Mouse (Mus musculus): ENCODE measurements around the gene Edar. TPM values are rescaled to one million over a fixed set of nuclear protein-coding genes. Genes with fewer than 3 reads are reported as not detected.
A peak's percentile ranks its signal among the peaks of the same experiment; 100 is the strongest.

The Edar gene
- polyA plus RNA-seq, 1 experiment from 2014 or later = 1.6 TPM

GRCm38 (mm10) chr10:58601431-58601901, 74.0 kb downstream of the Edar start:
- ATAC-seq (ENCODE audit: insufficient number of reproducible peaks, insufficient read depth, low FRiP score, low TSS enrichment, low read depth) = peak; percentile 63
- H3K36me3 ChIP-seq = no peaks in the 10 kb centered on the region
- no peak overlapping the region for H3K4me3 ChIP-seq (replicated peaks)
- H3K9me3 ChIP-seq = no peaks in the 10 kb centered on the region
- H3K4me2 ChIP-seq = peak overlapping the region; percentile 10; the same call in 1 of the 2 replicates
- H3K27ac ChIP-seq = 0 out of 2 replicates have a peak overlapping the region, but pooled peaks have one; percentile 45
- no peak overlapping the region for H3K9ac ChIP-seq (replicated peaks)
- WGBS = 20% methylated on average over 6 of the region's 6 CpGs
- H3K4me1 ChIP-seq (replicated peaks) = peaks cover 13% of the 10 kb centered on the region; the same call in 1 of the 2 replicates
- no peaks in the 10 kb centered on the region for H3K27me3 ChIP-seq

- Histone ChIP-seq H3K27ac (peak overlapping the region; percentile 47; the same call in 1 of the 2 replicates), H3K36me3 (no peaks in the 10 kb centered on the region), H3K9me3 (no peaks in the 10 kb centered on the region), H3K4me3 (replicated peaks) (no peak overlapping the region), H3K9ac (replicated peaks) (no peak overlapping the region), H3K27me3 (no peaks in the 10 kb centered on the region), H3K4me2 (no peak overlapping the region), H3K4me1 (replicated peaks) (peaks cover 13% of the 10 kb centered on the region; the same call in 1 of the 2 replicates)
- ATAC-seq (ENCODE audit: insufficient number of reproducible peaks, insufficient read depth, low FRiP score, low TSS enrichment, low read depth) = no peak
- 16% methylated on average over 5 of the region's 5 CpGs for WGBS
These were observed 74.5 kb downstream of the Edar start for GRCm38 (mm10) chr10:58600983-58601382.

- Histone ChIP-seq H3K27me3 (no peaks in the 10 kb centered on the region), H3K27ac (no peak overlapping the region), H3K36me3 (no peaks in the 10 kb centered on the region), H3K9ac (replicated peaks) (no peak overlapping the region), H3K4me3 (replicated peaks) (no peak overlapping the region), H3K9me3 (no peaks in the 10 kb centered on the region), H3K4me1 (replicated peaks) (peaks cover 13% of the 10 kb centered on the region; the same call in 1 of the 2 replicates), H3K4me2 (no peak overlapping the region)
- 92% methylated on average over 5 of the region's 5 CpGs for WGBS
- no peak for ATAC-seq (ENCODE audit: insufficient number of reproducible peaks, insufficient read depth, low FRiP score, low TSS enrichment, low read depth)
These were observed 75.3 kb downstream of the Edar start for GRCm38 (mm10) chr10:58600151-58600550.

GRCm38 (mm10) chr10:58595821-58596220, 79.6 kb downstream of the Edar start:
- Histone ChIP-seq H3K9me3 (peaks cover 7% of the 10 kb centered on the region; the same call in 1 of the 2 replicates), H3K4me2 (no peak overlapping the region), H3K9ac (replicated peaks) (no peak overlapping the region), H3K36me3 (no peaks in the 10 kb centered on the region), H3K4me3 (replicated peaks) (no peak overlapping the region), H3K4me1 (replicated peaks) (peaks cover under 1% of the 10 kb centered on the region; the same call in 1 of the 2 replicates), H3K27me3 (no peaks in the 10 kb centered on the region), H3K27ac (no peak overlapping the region)
- no peak for ATAC-seq (ENCODE audit: insufficient number of reproducible peaks, insufficient read depth, low FRiP score, low TSS enrichment, low read depth)
- WGBS = 65% methylated on average over 5 of the region's 5 CpGs

GRCm38 (mm10) chr10:58595197-58595596, 80.3 kb downstream of the Edar start:
- WGBS = 93% methylated on average over 3 of the region's 3 CpGs
- Histone ChIP-seq H3K4me3 (replicated peaks) (no peak overlapping the region), H3K27ac (no peak overlapping the region), H3K4me1 (replicated peaks) (no peaks in the 10 kb centered on the region), H3K36me3 (no peaks in the 10 kb centered on the region), H3K4me2 (no peak overlapping the region), H3K27me3 (no peaks in the 10 kb centered on the region), H3K9ac (replicated peaks) (no peak overlapping the region), H3K9me3 (peaks cover 7% of the 10 kb centered on the region; the same call in 1 of the 2 replicates)
- no peak for ATAC-seq (ENCODE audit: insufficient number of reproducible peaks, insufficient read depth, low FRiP score, low TSS enrichment, low read depth)

- Histone ChIP-seq H3K27me3 (no peaks in the 10 kb centered on the region), H3K4me2 (no peak overlapping the region), H3K27ac (no peak overlapping the region), H3K4me1 (replicated peaks) (no peaks in the 10 kb centered on the region), H3K4me3 (replicated peaks) (no peak overlapping the region), H3K36me3 (no peaks in the 10 kb centered on the region), H3K9ac (replicated peaks) (no peak overlapping the region), H3K9me3 (peaks cover 7% of the 10 kb centered on the region; the same call in 1 of the 2 replicates)
- no peak for ATAC-seq (ENCODE audit: insufficient number of reproducible peaks, insufficient read depth, low FRiP score, low TSS enrichment, low read depth)
- WGBS = 81% methylated on average over 3 of the region's 3 CpGs
These were observed 81.0 kb downstream of the Edar start for GRCm38 (mm10) chr10:58594486-58594885.

- no peak overlapping the region for H3K9ac ChIP-seq (replicated peaks)
- no peak for ATAC-seq (ENCODE audit: insufficient number of reproducible peaks, insufficient read depth, low FRiP score, low TSS enrichment, low read depth)
- H3K4me2 ChIP-seq = no peak overlapping the region
- H3K9me3 ChIP-seq = no peaks in the 10 kb centered on the region
- 63% methylated on average over 5 of the region's 5 CpGs for WGBS
- H3K27ac ChIP-seq = no peak overlapping the region
- H3K4me3 ChIP-seq (replicated peaks) = no peak overlapping the region
- H3K4me1 ChIP-seq (replicated peaks) = no peaks in the 10 kb centered on the region
- H3K36me3 ChIP-seq = no peaks in the 10 kb centered on the region
- H3K27me3 ChIP-seq = no peaks in the 10 kb centered on the region
These were observed 89.8 kb downstream of the Edar start for GRCm38 (mm10) chr10:58585427-58586223.

GRCm38 (mm10) chr10:58560521-58560920, 114.9 kb downstream of the Edar start:
- Histone ChIP-seq H3K4me2 (no peak overlapping the region), H3K9me3 (no peaks in the 10 kb centered on the region)

GRCm38 (mm10) chr10:58559901-58560300, 115.6 kb downstream of the Edar start:
- no peaks in the 10 kb centered on the region for H3K27me3 ChIP-seq
- H3K4me2 ChIP-seq = no peak overlapping the region
- 21% methylated on average over 3 of the region's 3 CpGs for WGBS
- no peak overlapping the region for H3K27ac ChIP-seq
- H3K9me3 ChIP-seq = no peaks in the 10 kb centered on the region
- no peak for ATAC-seq (ENCODE audit: insufficient number of reproducible peaks, insufficient read depth, low FRiP score, low TSS enrichment, low read depth)
- no peak overlapping the region for H3K9ac ChIP-seq (replicated peaks)
- H3K4me1 ChIP-seq (replicated peaks) = no peaks in the 10 kb centered on the region
- H3K4me3 ChIP-seq (replicated peaks) = no peak overlapping the region
- H3K36me3 ChIP-seq = no peaks in the 10 kb centered on the region

More at GRCm38 (mm10) chr10:58560521-58560920, 114.9 kb downstream of the Edar start:
- H3K4me3 ChIP-seq (replicated peaks) = no peak overlapping the region
- H3K27me3 ChIP-seq = no peaks in the 10 kb centered on the region
- WGBS = 93% methylated on average over 6 of the region's 6 CpGs
- H3K4me1 ChIP-seq (replicated peaks) = no peaks in the 10 kb centered on the region
- H3K9ac ChIP-seq (replicated peaks) = no peak overlapping the region
- no peak overlapping the region for H3K27ac ChIP-seq
- no peaks in the 10 kb centered on the region for H3K36me3 ChIP-seq
- ATAC-seq (ENCODE audit: insufficient number of reproducible peaks, insufficient read depth, low FRiP score, low TSS enrichment, low read depth) = no peak

GRCm38 (mm10) chr10:58559098-58559497, 116.4 kb downstream of the Edar start:
- H3K4me3 ChIP-seq (replicated peaks) = no peak overlapping the region
- 31% methylated on average over 7 of the region's 7 CpGs for WGBS

GRCm38 (mm10) chr10:58554693-58555387, 120.6 kb downstream of the Edar start:
- no peaks in the 10 kb centered on the region for H3K27me3 ChIP-seq
- no peaks in the 10 kb centered on the region for H3K36me3 ChIP-seq
- H3K9me3 ChIP-seq = no peaks in the 10 kb centered on the region
- no peak overlapping the region for H3K27ac ChIP-seq
- H3K4me3 ChIP-seq (replicated peaks) = no peak overlapping the region
- no peak for ATAC-seq (ENCODE audit: insufficient number of reproducible peaks, insufficient read depth, low FRiP score, low TSS enrichment, low read depth)
- WGBS = 89% methylated on average over 8 of the region's 8 CpGs
- no peak overlapping the region for H3K4me2 ChIP-seq
- no peaks in the 10 kb centered on the region for H3K4me1 ChIP-seq (replicated peaks)
- no peak overlapping the region for H3K9ac ChIP-seq (replicated peaks)

More at GRCm38 (mm10) chr10:58559098-58559497, 116.4 kb downstream of the Edar start:
- Histone ChIP-seq H3K9ac (replicated peaks) (no peak overlapping the region), H3K36me3 (no peaks in the 10 kb centered on the region), H3K4me2 (no peak overlapping the region), H3K4me1 (replicated peaks) (no peaks in the 10 kb centered on the region), H3K27me3 (no peaks in the 10 kb centered on the region), H3K27ac (no peak overlapping the region), H3K9me3 (no peaks in the 10 kb centered on the region)
- no peak for ATAC-seq (ENCODE audit: insufficient number of reproducible peaks, insufficient read depth, low FRiP score, low TSS enrichment, low read depth)
